Mouse (Mus musculus): ENCODE data around the gene Adcy1. TPM values are rescaled to one million over a fixed set of nuclear protein-coding genes. Genes with fewer than 3 reads are reported as not detected.

Gene Adcy1
- polyA plus RNA-seq, 1 experiment from 2014 or later: 1.1 TPM

GRCm38 (mm10) chr11:7055455-7056017, 7.8 kb upstream of the Adcy1 start:
- Histone ChIP-seq H3K4me1 (peaks cover 14% of the 10 kb centered on the region), H3K9me3 (replicated peaks) (no peaks in the 10 kb centered on the region), H3K4me3 (replicated peaks) (no peak overlapping the region), H3K36me3 (no peaks in the 10 kb centered on the region), H3K27me3 (peaks cover 48% of the 10 kb centered on the region), H3K27ac (replicated peaks) (peak overlapping the region; percentile 25; the same call in 1 of the 2 replicates), H3K4me2 (replicated peaks) (peak overlapping the region; percentile 17), H3K9ac (no peak overlapping the region)
- peak; percentile 63 for ATAC-seq (ENCODE audit: insufficient number of reproducible peaks, low FRiP score, low TSS enrichment, low read depth)
- WGBS: 11% methylated on average over 14 of the region's 14 CpGs

- H3K4me1 ChIP-seq: peaks cover 14% of the 10 kb centered on the region
- H3K27ac ChIP-seq (replicated peaks): no peak overlapping the region
- H3K9ac ChIP-seq: no peak overlapping the region
- H3K9me3 ChIP-seq (replicated peaks): no peaks in the 10 kb centered on the region
- H3K27me3 ChIP-seq: peaks cover 54% of the 10 kb centered on the region
- H3K36me3 ChIP-seq: no peaks in the 10 kb centered on the region
- WGBS: 5% methylated on average over 11 of the region's 11 CpGs
- ATAC-seq (ENCODE audit: insufficient number of reproducible peaks, low FRiP score, low TSS enrichment, low read depth): 0 out of 2 replicates have a peak, but pooled peaks have one; percentile 26
- H3K4me3 ChIP-seq (replicated peaks): no peak overlapping the region
- peak overlapping the region; percentile 17; the same call in 1 of the 2 replicates for H3K4me2 ChIP-seq (replicated peaks)
Measured at GRCm38 (mm10) chr11:7056121-7056520, 7.2 kb upstream of the Adcy1 start.

GRCm38 (mm10) chr11:7057781-7058180, 5.5 kb upstream of the Adcy1 start:
- H3K4me2 ChIP-seq (replicated peaks): no peak overlapping the region
- peaks cover 14% of the 10 kb centered on the region for H3K4me1 ChIP-seq
- H3K27me3 ChIP-seq: peaks cover 70% of the 10 kb centered on the region
- no peak overlapping the region for H3K9ac ChIP-seq
- H3K27ac ChIP-seq (replicated peaks): no peak overlapping the region
- 84% methylated on average over 7 of the region's 7 CpGs for WGBS
- H3K36me3 ChIP-seq: no peaks in the 10 kb centered on the region
- no peaks in the 10 kb centered on the region for H3K9me3 ChIP-seq (replicated peaks)
- H3K4me3 ChIP-seq (replicated peaks): no peak overlapping the region
- no peak for ATAC-seq (ENCODE audit: insufficient number of reproducible peaks, low FRiP score, low TSS enrichment, low read depth)

- no peaks in the 10 kb centered on the region for H3K36me3 ChIP-seq
- H3K4me2 ChIP-seq (replicated peaks): no peak overlapping the region
- WGBS: 34% methylated on average over 6 of the region's 6 CpGs
- no peak for ATAC-seq (ENCODE audit: insufficient number of reproducible peaks, low FRiP score, low TSS enrichment, low read depth)
- H3K4me3 ChIP-seq (replicated peaks): no peak overlapping the region
- peaks cover 83% of the 10 kb centered on the region for H3K27me3 ChIP-seq
- H3K27ac ChIP-seq (replicated peaks): no peak overlapping the region
- no peak overlapping the region for H3K9ac ChIP-seq
- H3K9me3 ChIP-seq (replicated peaks): no peaks in the 10 kb centered on the region
- peaks cover 17% of the 10 kb centered on the region for H3K4me1 ChIP-seq
Measured at GRCm38 (mm10) chr11:7061961-7062360, 1.3 kb upstream of the Adcy1 start.

DNA sequence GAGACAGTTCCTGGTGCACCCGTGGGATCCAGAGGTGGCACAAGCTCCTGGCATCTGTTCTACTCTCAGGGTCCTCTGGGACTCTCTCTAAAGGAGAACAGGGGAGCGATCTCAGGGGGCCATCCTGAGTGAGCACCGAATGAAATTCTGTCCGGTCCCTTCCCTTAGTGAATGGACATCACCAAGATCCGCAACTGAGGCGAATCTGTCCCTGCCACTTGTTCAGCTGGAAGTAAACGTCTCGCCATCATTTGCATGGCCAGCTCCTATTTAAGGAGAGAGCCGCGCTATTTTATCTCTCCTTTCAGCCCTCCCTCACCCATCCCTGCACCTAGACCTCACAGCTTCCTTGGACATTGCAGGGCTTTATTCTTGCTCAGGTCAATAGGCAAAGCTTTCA, 723 bp upstream of the Adcy1 start:
- peak overlapping the region; percentile 94 for H3K4me2 ChIP-seq (replicated peaks)
- no peak overlapping the region for H3K9ac ChIP-seq
- peak overlapping the region; percentile 61 for H3K4me3 ChIP-seq (replicated peaks)
- no peak for ATAC-seq (ENCODE audit: insufficient number of reproducible peaks, low FRiP score, low TSS enrichment, low read depth)
- H3K36me3 ChIP-seq: no peaks in the 10 kb centered on the region
- no peak overlapping the region for H3K27ac ChIP-seq (replicated peaks)
- H3K4me1 ChIP-seq: peaks cover 17% of the 10 kb centered on the region
- 12% methylated on average over 10 of the region's 10 CpGs for WGBS
- H3K27me3 ChIP-seq: peaks cover 77% of the 10 kb centered on the region
- H3K9me3 ChIP-seq (replicated peaks): no peaks in the 10 kb centered on the region

- 0 out of 2 replicates have a peak, but pooled peaks have one; percentile 21 for ATAC-seq (ENCODE audit: insufficient number of reproducible peaks, low FRiP score, low TSS enrichment, low read depth)
- no peaks in the 10 kb centered on the region for H3K36me3 ChIP-seq
- peaks cover 68% of the 10 kb centered on the region for H3K27me3 ChIP-seq
- peaks cover 17% of the 10 kb centered on the region for H3K4me1 ChIP-seq
- peak overlapping the region; percentile 33 for H3K9ac ChIP-seq
- H3K4me3 ChIP-seq (replicated peaks): peak overlapping the region; percentile 61
- under 1% methylated on average over 52 of the region's 53 CpGs for WGBS
- H3K4me2 ChIP-seq (replicated peaks): peak overlapping the region; percentile 94
- no peak overlapping the region for H3K27ac ChIP-seq (replicated peaks)
- H3K9me3 ChIP-seq (replicated peaks): no peaks in the 10 kb centered on the region
Measured at GRCm38 (mm10) chr11:7063681-7064267, 485 bp downstream of the Adcy1 start.

GRCm38 (mm10) chr11:7064484-7065185, 1.3 kb downstream of the Adcy1 start:
- peaks cover 17% of the 10 kb centered on the region for H3K4me1 ChIP-seq
- peaks cover 61% of the 10 kb centered on the region for H3K27me3 ChIP-seq
- H3K9me3 ChIP-seq (replicated peaks): no peaks in the 10 kb centered on the region
- 3% methylated on average over 26 of the region's 26 CpGs for WGBS
- no peak overlapping the region for H3K9ac ChIP-seq
- H3K27ac ChIP-seq (replicated peaks): no peak overlapping the region
- no peak for ATAC-seq (ENCODE audit: insufficient number of reproducible peaks, low FRiP score, low TSS enrichment, low read depth)
- peak overlapping the region; percentile 94 for H3K4me2 ChIP-seq (replicated peaks)
- H3K36me3 ChIP-seq: no peaks in the 10 kb centered on the region
- H3K4me3 ChIP-seq (replicated peaks): peak overlapping the region; percentile 61

GRCm38 (mm10) chr11:7065388-7065787, 2.1 kb downstream of the Adcy1 start:
- H3K9me3 ChIP-seq (replicated peaks): no peaks in the 10 kb centered on the region
- peaks cover 17% of the 10 kb centered on the region for H3K4me1 ChIP-seq
- WGBS: 17% methylated on average over 4 of the region's 4 CpGs
- H3K9ac ChIP-seq: no peak overlapping the region
- H3K27me3 ChIP-seq: peaks cover 54% of the 10 kb centered on the region
- no peak overlapping the region for H3K27ac ChIP-seq (replicated peaks)
- H3K4me2 ChIP-seq (replicated peaks): no peak overlapping the region
- H3K4me3 ChIP-seq (replicated peaks): no peak overlapping the region; the same call in 1 of the 2 replicates
- ATAC-seq (ENCODE audit: insufficient number of reproducible peaks, low FRiP score, low TSS enrichment, low read depth): no peak
- H3K36me3 ChIP-seq: no peaks in the 10 kb centered on the region

DNA sequence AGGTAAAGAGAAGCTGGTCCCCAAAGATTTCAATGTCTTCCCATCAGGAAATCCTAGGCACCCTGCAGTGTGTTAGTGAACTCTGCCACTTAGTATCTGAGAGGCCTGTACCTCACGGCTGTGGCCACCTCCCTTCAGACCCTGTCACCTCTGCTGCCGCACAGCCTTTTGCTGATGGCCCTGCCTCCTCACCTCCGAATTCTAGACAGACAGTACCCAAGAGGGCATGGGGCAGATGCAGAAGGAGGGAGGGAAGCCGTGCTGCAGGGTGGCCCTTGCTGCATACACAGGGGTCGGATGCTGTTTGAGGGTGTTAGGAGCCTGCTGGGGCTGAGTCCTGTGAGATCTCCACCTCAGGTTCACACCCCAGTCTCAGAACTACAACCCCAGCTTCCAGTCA, 2.6 kb downstream of the Adcy1 start:
- Histone ChIP-seq H3K27me3 (peaks cover 49% of the 10 kb centered on the region), H3K4me1 (peaks cover 17% of the 10 kb centered on the region), H3K9ac (no peak overlapping the region), H3K4me3 (replicated peaks) (no peak overlapping the region), H3K4me2 (replicated peaks) (no peak overlapping the region), H3K9me3 (replicated peaks) (no peaks in the 10 kb centered on the region), H3K36me3 (no peaks in the 10 kb centered on the region), H3K27ac (replicated peaks) (no peak overlapping the region)
- ATAC-seq (ENCODE audit: insufficient number of reproducible peaks, low FRiP score, low TSS enrichment, low read depth): no peak
- 50% methylated on average over 5 of the region's 5 CpGs for WGBS

DNA sequence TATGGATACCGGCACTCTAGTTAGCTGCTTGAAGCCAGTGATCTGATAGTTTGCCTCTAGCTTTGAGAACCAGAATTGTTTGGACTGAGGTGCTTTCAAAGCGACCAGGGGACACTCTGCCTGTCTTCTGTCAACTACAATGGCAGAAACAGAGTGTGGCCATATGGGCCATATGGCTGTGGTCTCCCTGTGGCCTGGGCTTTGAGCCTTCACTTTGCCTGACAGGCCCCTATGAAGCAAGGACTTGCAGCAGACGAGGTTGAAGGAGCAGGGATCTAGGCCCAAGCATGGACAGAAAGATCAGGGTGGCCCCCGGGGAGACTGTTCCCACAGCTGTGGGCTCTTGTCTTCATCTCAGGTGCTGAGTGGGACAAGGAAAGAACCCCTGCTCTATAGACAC, 4.0 kb downstream of the Adcy1 start:
- Histone ChIP-seq H3K9ac (no peak overlapping the region), H3K4me1 (peaks cover 17% of the 10 kb centered on the region), H3K4me2 (replicated peaks) (no peak overlapping the region), H3K4me3 (replicated peaks) (no peak overlapping the region), H3K27me3 (peaks cover 36% of the 10 kb centered on the region), H3K36me3 (no peaks in the 10 kb centered on the region), H3K27ac (replicated peaks) (no peak overlapping the region), H3K9me3 (replicated peaks) (no peaks in the 10 kb centered on the region)
- ATAC-seq (ENCODE audit: insufficient number of reproducible peaks, low FRiP score, low TSS enrichment, low read depth): no peak
- WGBS: 84% methylated on average over 4 of the region's 4 CpGs

DNA sequence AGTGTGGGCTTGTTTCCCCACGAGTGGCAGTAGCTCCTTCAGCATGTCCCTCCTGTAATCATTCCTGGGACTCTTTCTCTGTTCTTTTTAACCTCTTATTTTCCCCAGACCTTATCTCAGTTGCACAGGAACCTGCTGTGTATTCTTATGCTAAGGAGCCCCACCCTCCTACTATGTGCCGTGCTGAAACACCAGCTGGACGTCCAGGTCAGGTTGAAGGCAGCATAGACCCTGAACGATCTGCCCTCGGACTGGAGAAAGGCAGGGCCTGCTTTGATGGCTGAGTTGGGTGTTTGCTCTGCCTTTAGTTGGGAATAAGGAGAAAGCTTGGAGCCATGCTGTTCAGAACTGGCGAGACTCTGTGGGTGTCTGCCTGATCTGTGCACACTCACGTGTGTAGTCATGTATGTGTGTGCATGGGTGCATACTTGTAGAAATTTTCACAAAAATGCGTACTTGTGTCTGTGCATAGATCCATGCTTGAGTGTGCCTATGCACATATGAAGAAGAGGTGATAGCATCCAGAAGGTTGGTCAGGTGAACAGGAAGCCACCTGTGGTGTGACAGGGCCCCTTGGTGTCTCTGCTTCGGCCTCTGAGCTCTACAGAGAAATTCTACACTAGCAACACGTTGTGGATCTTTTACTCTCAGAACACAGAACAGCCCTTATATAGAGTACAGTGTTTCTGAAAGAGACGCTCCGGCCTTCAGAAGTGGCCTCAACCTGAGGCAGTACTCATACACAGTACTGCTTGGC, 5.4 kb downstream of the Adcy1 start:
- ATAC-seq (ENCODE audit: insufficient number of reproducible peaks, low FRiP score, low TSS enrichment, low read depth): no peak
- Histone ChIP-seq H3K4me1 (peaks cover 22% of the 10 kb centered on the region), H3K27ac (replicated peaks) (no peak overlapping the region), H3K9ac (no peak overlapping the region), H3K9me3 (replicated peaks) (no peaks in the 10 kb centered on the region), H3K4me2 (replicated peaks) (no peak overlapping the region), H3K4me3 (replicated peaks) (no peak overlapping the region), H3K27me3 (peaks cover 25% of the 10 kb centered on the region), H3K36me3 (no peaks in the 10 kb centered on the region)
- WGBS: 85% methylated on average over 12 of the region's 12 CpGs

Measured in embryonic facial prominence, embryonic 15.5 days (tissue).